Mouse (Mus musculus): ENCODE results near the gene Cdhr1. TPM values are rescaled to one million over a fixed set of nuclear protein-coding genes. Genes with fewer than 3 reads are reported as not detected.
A peak's percentile ranks its signal among the peaks of the same experiment; 100 is the strongest.
"Not testable (repeated sequence)": the region's sequence is repeated elsewhere in the genome, so short reads cannot be mapped to it uniquely, and the experiment has no call there.

The Cdhr1 gene
- 0.15 TPM in 1 of 2 replicates, not detected in the other for polyA plus RNA-seq (2014; fragmentation: Nextera tagmentation; extraction: Ambion mirVana)

GRCm38 (mm10) chr14:37097956-37098530 is at the start of gene Cdhr1:
Gene Cdhr1, minus strand, starts transcription at chr14:37098347.
- ATAC-seq (ENCODE audit: insufficient number of reproducible peaks, low FRiP score, low TSS enrichment, low read depth), result peak; percentile 67; the same call in 1 of the 2 replicates
- H3K27me3 ChIP-seq (ENCODE audit: control insufficient read depth, insufficient read depth, low read length), result peaks cover 12% of the 10 kb centered on the region
- peak within 1 kb of the TSS; percentile 42 for H3K4me2 ChIP-seq (ENCODE audit: low read depth, severe bottlenecking)
- no peaks in the 10 kb centered on the region for H3K36me3 ChIP-seq (ENCODE audit: control insufficient read depth, insufficient read depth, low read length)
- no peak within 1 kb of the TSS for H3K9ac ChIP-seq (ENCODE audit: low read length)
- peak; percentile 52 for DNase-seq (ENCODE audit: low spot score)
- H3K27ac ChIP-seq (replicated peaks; ENCODE audit: low read depth, low read length), result no peak within 1 kb of the TSS
- H3K9me3 ChIP-seq (ENCODE audit: control insufficient read depth, low read length), result no peaks in the 10 kb centered on the region
- H3K4me3 ChIP-seq (ENCODE audit: low read depth, low read length), result peak within 1 kb of the TSS; percentile 20; the same call in 1 of the 2 replicates
- no peaks in the 10 kb centered on the region for H3K4me1 ChIP-seq (ENCODE audit: control insufficient read depth, insufficient read depth, low read length)
- WGBS, result 0% methylated on average over 30 of the region's 30 CpGs

- DNase-seq (ENCODE audit: low spot score) (no peak), ATAC-seq (ENCODE audit: insufficient number of reproducible peaks, low FRiP score, low TSS enrichment, low read depth) (no peak)
- Histone ChIP-seq H3K4me2 (ENCODE audit: low read depth, severe bottlenecking) (no peak overlapping the region), H3K9me3 (ENCODE audit: control insufficient read depth, low read length) (no peaks in the 10 kb centered on the region), H3K4me3 (ENCODE audit: low read depth, low read length) (no peak overlapping the region), H3K27me3 (ENCODE audit: control insufficient read depth, insufficient read depth, low read length) (no peaks in the 10 kb centered on the region), H3K9ac (ENCODE audit: low read length) (no peak overlapping the region), H3K36me3 (ENCODE audit: control insufficient read depth, insufficient read depth, low read length) (no peaks in the 10 kb centered on the region), H3K27ac (replicated peaks; ENCODE audit: low read depth, low read length) (no peak overlapping the region), H3K4me1 (ENCODE audit: control insufficient read depth, insufficient read depth, low read length) (no peaks in the 10 kb centered on the region)
- 75% methylated on average over 8 of the region's 8 CpGs for WGBS
Measured at GRCm38 (mm10) chr14:37139051-37139710, 41.0 kb upstream of the Cdhr1 start.

- H3K27me3 ChIP-seq (ENCODE audit: control insufficient read depth, insufficient read depth, low read length); H3K36me3 ChIP-seq (ENCODE audit: control insufficient read depth, insufficient read depth, low read length); H3K9me3 ChIP-seq (ENCODE audit: control insufficient read depth, low read length); H3K4me2 ChIP-seq (ENCODE audit: low read depth, severe bottlenecking); H3K4me3 ChIP-seq (ENCODE audit: low read depth, low read length); H3K9ac ChIP-seq (ENCODE audit: low read length); DNase-seq (ENCODE audit: low spot score); H3K27ac ChIP-seq (replicated peaks; ENCODE audit: low read depth, low read length); ATAC-seq (ENCODE audit: insufficient number of reproducible peaks, low FRiP score, low TSS enrichment, low read depth); H3K4me1 ChIP-seq (ENCODE audit: control insufficient read depth, insufficient read depth, low read length): not testable (repeated sequence)
- WGBS, result 77% methylated on average over 2 of the region's 3 CpGs
Measured at GRCm38 (mm10) chr14:37137596-37137995, 39.4 kb upstream of the Cdhr1 start.

- no peaks in the 10 kb centered on the region for H3K9me3 ChIP-seq (ENCODE audit: control insufficient read depth, low read length)
- H3K9ac ChIP-seq (ENCODE audit: low read length), result no peak overlapping the region
- DNase-seq (ENCODE audit: low spot score) (no peak), ATAC-seq (ENCODE audit: insufficient number of reproducible peaks, low FRiP score, low TSS enrichment, low read depth) (no peak)
- H3K4me3 ChIP-seq (ENCODE audit: low read depth, low read length), result no peak overlapping the region
- no peaks in the 10 kb centered on the region for H3K27me3 ChIP-seq (ENCODE audit: control insufficient read depth, insufficient read depth, low read length)
- WGBS, result 82% methylated on average over 4 of the region's 4 CpGs
- H3K4me2 ChIP-seq (ENCODE audit: low read depth, severe bottlenecking), result no peak overlapping the region
- H3K4me1 ChIP-seq (ENCODE audit: control insufficient read depth, insufficient read depth, low read length), result no peaks in the 10 kb centered on the region
- peaks cover 3% of the 10 kb centered on the region; the same call in 1 of the 2 replicates for H3K36me3 ChIP-seq (ENCODE audit: control insufficient read depth, insufficient read depth, low read length)
- no peak overlapping the region for H3K27ac ChIP-seq (replicated peaks; ENCODE audit: low read depth, low read length)
Measured at GRCm38 (mm10) chr14:37136110-37136509, 38.0 kb upstream of the Cdhr1 start.

GRCm38 (mm10) chr14:37135671-37136070 is 37.5 kb upstream of the Cdhr1 start:
- Histone ChIP-seq H3K9me3 (ENCODE audit: control insufficient read depth, low read length) (no peaks in the 10 kb centered on the region), H3K4me3 (ENCODE audit: low read depth, low read length) (peak overlapping the region; percentile 82), H3K27ac (replicated peaks; ENCODE audit: low read depth, low read length) (no peak overlapping the region), H3K9ac (ENCODE audit: low read length) (peak overlapping the region; percentile 87), H3K4me1 (ENCODE audit: control insufficient read depth, insufficient read depth, low read length) (no peaks in the 10 kb centered on the region), H3K4me2 (ENCODE audit: low read depth, severe bottlenecking) (peak overlapping the region; percentile 56), H3K36me3 (ENCODE audit: control insufficient read depth, insufficient read depth, low read length) (peaks cover 3% of the 10 kb centered on the region; the same call in 1 of the 2 replicates), H3K27me3 (ENCODE audit: control insufficient read depth, insufficient read depth, low read length) (no peaks in the 10 kb centered on the region)
- 4% methylated on average over 10 of the region's 10 CpGs for WGBS
- ATAC-seq (ENCODE audit: insufficient number of reproducible peaks, low FRiP score, low TSS enrichment, low read depth), result no peak
- DNase-seq (ENCODE audit: low spot score), result no peak

GRCm38 (mm10) chr14:37135127-37135593 is 37.0 kb upstream of the Cdhr1 start, which contains the start of gene Ghitm:
Gene Ghitm, minus strand, starts transcription at chr14:37135272.
- peak within 1 kb of the TSS; percentile 33; the same call in 1 of the 2 replicates for H3K27ac ChIP-seq (replicated peaks; ENCODE audit: low read depth, low read length)
- H3K36me3 ChIP-seq (ENCODE audit: control insufficient read depth, insufficient read depth, low read length), result peaks cover 3% of the 10 kb centered on the region; the same call in 1 of the 2 replicates
- no peaks in the 10 kb centered on the region for H3K9me3 ChIP-seq (ENCODE audit: control insufficient read depth, low read length)
- DNase-seq (ENCODE audit: low spot score) (peak; percentile 95), ATAC-seq (ENCODE audit: insufficient number of reproducible peaks, low FRiP score, low TSS enrichment, low read depth) (peak; percentile 100)
- peak within 1 kb of the TSS; percentile 82 for H3K4me3 ChIP-seq (ENCODE audit: low read depth, low read length)
- H3K9ac ChIP-seq (ENCODE audit: low read length), result peak within 1 kb of the TSS; percentile 87
- under 1% methylated on average over 38 of the region's 38 CpGs for WGBS
- no peaks in the 10 kb centered on the region for H3K27me3 ChIP-seq (ENCODE audit: control insufficient read depth, insufficient read depth, low read length)
- peak within 1 kb of the TSS; percentile 56 for H3K4me2 ChIP-seq (ENCODE audit: low read depth, severe bottlenecking)
- H3K4me1 ChIP-seq (ENCODE audit: control insufficient read depth, insufficient read depth, low read length), result no peaks in the 10 kb centered on the region

GRCm38 (mm10) chr14:37134304-37135126 is 36.4 kb upstream of the Cdhr1 start:
- DNase-seq (ENCODE audit: low spot score), result no peak
- Histone ChIP-seq H3K27me3 (ENCODE audit: control insufficient read depth, insufficient read depth, low read length) (no peaks in the 10 kb centered on the region), H3K27ac (replicated peaks; ENCODE audit: low read depth, low read length) (peak overlapping the region; percentile 33; the same call in 1 of the 2 replicates), H3K36me3 (ENCODE audit: control insufficient read depth, insufficient read depth, low read length) (peaks cover 3% of the 10 kb centered on the region; the same call in 1 of the 2 replicates), H3K9ac (ENCODE audit: low read length) (peak overlapping the region; percentile 87), H3K4me3 (ENCODE audit: low read depth, low read length) (peak overlapping the region; percentile 82), H3K4me2 (ENCODE audit: low read depth, severe bottlenecking) (peak overlapping the region; percentile 43; the same call in 1 of the 2 replicates), H3K9me3 (ENCODE audit: control insufficient read depth, low read length) (no peaks in the 10 kb centered on the region), H3K4me1 (ENCODE audit: control insufficient read depth, insufficient read depth, low read length) (no peaks in the 10 kb centered on the region)
- WGBS, result 2% methylated on average over 40 of the region's 40 CpGs
- peak; percentile 32 for ATAC-seq (ENCODE audit: insufficient number of reproducible peaks, low FRiP score, low TSS enrichment, low read depth)

- H3K36me3 ChIP-seq (ENCODE audit: control insufficient read depth, insufficient read depth, low read length), result peaks cover 10% of the 10 kb centered on the region; the same call in 1 of the 2 replicates
- H3K27me3 ChIP-seq (ENCODE audit: control insufficient read depth, insufficient read depth, low read length), result no peaks in the 10 kb centered on the region
- no peak overlapping the region for H3K4me3 ChIP-seq (ENCODE audit: low read depth, low read length)
- no peak overlapping the region for H3K9ac ChIP-seq (ENCODE audit: low read length)
- no peak overlapping the region for H3K27ac ChIP-seq (replicated peaks; ENCODE audit: low read depth, low read length)
- DNase-seq (ENCODE audit: low spot score) (peak; percentile 28), ATAC-seq (ENCODE audit: insufficient number of reproducible peaks, low FRiP score, low TSS enrichment, low read depth) (no peak)
- WGBS, result 46% methylated on average over 4 of the region's 4 CpGs
- no peaks in the 10 kb centered on the region for H3K9me3 ChIP-seq (ENCODE audit: control insufficient read depth, low read length)
- H3K4me1 ChIP-seq (ENCODE audit: control insufficient read depth, insufficient read depth, low read length), result no peaks in the 10 kb centered on the region
- H3K4me2 ChIP-seq (ENCODE audit: low read depth, severe bottlenecking), result no peak overlapping the region
Measured at GRCm38 (mm10) chr14:37127652-37128051, 29.5 kb upstream of the Cdhr1 start.

All from limb, embryonic 11.5 days (tissue).